Mouse (Mus musculus) hindlimb bud, embryonic 11.5 days (tissue): Measurements from ENCODE around the gene Mid1.

Source experiments
- DNase-seq: peaks from one replicate; pipeline ENCODE4 v3.0.0-alpha.2; 2012; ENCODE audit warnings: low read depth, low spot score; ENCODE audit errors: extremely low spot score

The Mid1 gene

GRCm38 (mm10) chrX:169882220-169882609 is 197.2 kb downstream of the Mid1 start:
- DNase-seq = no peak

- DNase-seq = no peak
Measured at GRCm38 (mm10) chrX:169883536-169884272, 198.7 kb downstream of the Mid1 start.

- DNase-seq = no peak
Measured at GRCm38 (mm10) chrX:169890541-169890940, 205.5 kb downstream of the Mid1 start.

GRCm38 (mm10) chrX:169892100-169892499 is 207.1 kb downstream of the Mid1 start:
- no peak for DNase-seq

- DNase-seq = no peak
Measured at GRCm38 (mm10) chrX:169892631-169893030, 207.6 kb downstream of the Mid1 start.

- DNase-seq = no peak
Measured at GRCm38 (mm10) chrX:169899227-169899950, 214.4 kb downstream of the Mid1 start.

- DNase-seq = no peak
Measured at GRCm38 (mm10) chrX:169902860-169903259, 217.9 kb downstream of the Mid1 start.

GRCm38 (mm10) chrX:169903656-169904055 is 218.7 kb downstream of the Mid1 start:
- no peak for DNase-seq

GRCm38 (mm10) chrX:169906054-169906508 is 221.1 kb downstream of the Mid1 start:
- no peak for DNase-seq

GRCm38 (mm10) chrX:169909898-169910297 is 224.9 kb downstream of the Mid1 start:
- no peak for DNase-seq

- DNase-seq = no peak
Measured at GRCm38 (mm10) chrX:169915738-169916137, 230.7 kb downstream of the Mid1 start.

- no peak for DNase-seq
Measured at GRCm38 (mm10) chrX:169922541-169922940, 237.5 kb downstream of the Mid1 start.

GRCm38 (mm10) chrX:169923417-169923816 is 238.4 kb downstream of the Mid1 start:
- DNase-seq = no peak

GRCm38 (mm10) chrX:169925600-169925999 is 240.6 kb downstream of the Mid1 start:
- peak; percentile 6 for DNase-seq

GRCm38 (mm10) chrX:169927110-169927817 is 242.3 kb downstream of the Mid1 start:
- no peak for DNase-seq

- DNase-seq = no peak
Measured at GRCm38 (mm10) chrX:169930868-169931267, 245.9 kb downstream of the Mid1 start.

- no peak for DNase-seq
Measured at GRCm38 (mm10) chrX:169933228-169933627, 248.2 kb downstream of the Mid1 start.

- no peak for DNase-seq
Measured at GRCm38 (mm10) chrX:169937119-169937719, 252.2 kb downstream of the Mid1 start.

GRCm38 (mm10) chrX:169940531-169940930 is 255.5 kb downstream of the Mid1 start:
- DNase-seq = no peak

GRCm38 (mm10) chrX:169950596-169950995 is 265.6 kb downstream of the Mid1 start:
- DNase-seq = no peak

GRCm38 (mm10) chrX:169969337-169969736 is 284.3 kb downstream of the Mid1 start:
- DNase-seq = no peak
